Mouse (Mus musculus) neural tube, embryonic 14.5 days (tissue): Measurements from ENCODE around the gene Npy5r. TPM values are rescaled to one million over a fixed set of nuclear protein-coding genes. Genes with fewer than 3 reads are reported as not detected.

Source experiments
- ATAC-seq: fragments of 200-750 bp; cut with Nextera tagmentation; 2 replicates; pipeline ENCODE4 v1.8.0; 2017; ENCODE audit warnings: low read depth, mild to moderate bottlenecking, moderate TSS enrichment, moderate library complexity
- H3K27ac ChIP-seq: fragments of 300-500 bp; sonication (generic); 2 replicates; pipeline ENCODE4 v1.5.1; 2014; ENCODE audit warnings: low read depth, mild to moderate bottlenecking, control low read depth, low read length, moderate library complexity, mixed read lengths
- H3K27me3 ChIP-seq: fragments of 300-500 bp; sonication (generic); 2 replicates; pipeline ENCODE4 v1.6.1; 2014; ENCODE audit warnings: low read length; ENCODE audit not compliant: control insufficient read depth, insufficient read depth
- H3K36me3 ChIP-seq: fragments of 300-500 bp; sonication (generic); 2 replicates; pipeline ENCODE4 v1.6.1; 2014; ENCODE audit warnings: low read length, mixed read lengths; ENCODE audit not compliant: control insufficient read depth, insufficient read depth
- H3K4me1 ChIP-seq: fragments of 300-500 bp; sonication (generic); 2 replicates; pipeline ENCODE4 v1.6.1; 2014; ENCODE audit warnings: low read length; ENCODE audit not compliant: control insufficient read depth, insufficient read depth
- H3K4me2 ChIP-seq: fragments of 300-500 bp; sonication (generic); 2 replicates; pipeline ENCODE4 v1.6.1; 2014; ENCODE audit warnings: mild to moderate bottlenecking, low read depth, low read length, control low read depth
- H3K4me3 ChIP-seq: fragments of 300-500 bp; sonication (generic); 2 replicates; pipeline ENCODE4 v1.5.1; 2014; ENCODE audit warnings: low read depth, low read length, control low read depth, mixed read lengths
- H3K9ac ChIP-seq: fragments of 300-500 bp; sonication (generic); replicated peaks from 2 replicates; pipeline ENCODE4 v1.6.1; 2014; ENCODE audit warnings: low read depth, mild to moderate bottlenecking, control low read depth, low read length, mixed read lengths
- H3K9me3 ChIP-seq: fragments of 300-500 bp; sonication (generic); 2 replicates; pipeline ENCODE4 v1.6.1; 2016; ENCODE audit warnings: low read length; ENCODE audit not compliant: control insufficient read depth
- WGBS: fragments of 180-500 bp; shearing (Covaris S2); extraction: QIAGEN DNeasy Blood & Tissue Kit; methylation state at CpG from one replicate; pipeline ENCODE4 v1.1.7; 2014; 5-methylcytosine and 5-hydroxymethylcytosine counted together
- polyA plus RNA-seq: library from polyadenylated mRNA; unstranded; fragments of >200 nt; fragmentation: Nextera tagmentation; extraction: Ambion mirVana; gene quantifications from 2 replicates; pipeline ENCODE4 v1.2.1, GENCODE M21; 2014

Npy5r gene
- polyA plus RNA-seq, 1 experiment from 2014 or later: 4.0 TPM

GRCm38 (mm10) chr8:66690402-66690801 lies 2.5 kb upstream of the Npy5r start:
- Histone ChIP-seq H3K4me2 (no peak overlapping the region), H3K27me3 (no peaks in the 10 kb centered on the region), H3K4me1 (peaks cover 4% of the 10 kb centered on the region; the same call in 1 of the 2 replicates), H3K9ac (no peak overlapping the region), H3K27ac (no peak overlapping the region), H3K4me3 (no peak overlapping the region), H3K36me3 (no peaks in the 10 kb centered on the region), H3K9me3 (no peaks in the 10 kb centered on the region)
- ATAC-seq: peak; percentile 36; the same call in 1 of the 2 replicates
- 35% methylated on average over 5 of the region's 5 CpGs for WGBS

- H3K4me3 ChIP-seq: no peak overlapping the region
- H3K9me3 ChIP-seq: no peaks in the 10 kb centered on the region
- no peak overlapping the region for H3K9ac ChIP-seq
- no peaks in the 10 kb centered on the region for H3K27me3 ChIP-seq
- 53% methylated on average over 4 of the region's 4 CpGs for WGBS
- no peak for ATAC-seq
- H3K4me1 ChIP-seq: peaks cover 4% of the 10 kb centered on the region; the same call in 1 of the 2 replicates
- no peak overlapping the region for H3K27ac ChIP-seq
- H3K36me3 ChIP-seq: no peaks in the 10 kb centered on the region
- H3K4me2 ChIP-seq: no peak overlapping the region
Observed at GRCm38 (mm10) chr8:66688799-66689198, 871 bp upstream of the Npy5r start.

- Histone ChIP-seq H3K4me1 (peaks cover 4% of the 10 kb centered on the region; the same call in 1 of the 2 replicates), H3K9me3 (no peaks in the 10 kb centered on the region), H3K4me2 (peak overlapping the region; percentile 90), H3K27me3 (no peaks in the 10 kb centered on the region), H3K9ac (peak overlapping the region; percentile 70; the same call in 1 of the 2 replicates), H3K4me3 (peak overlapping the region; percentile 50; the same call in 1 of the 2 replicates), H3K36me3 (no peaks in the 10 kb centered on the region), H3K27ac (no peak overlapping the region)
- ATAC-seq: peak; percentile 38; the same call in 1 of the 2 replicates
- WGBS: 54% methylated on average over 6 of the region's 6 CpGs
Observed at GRCm38 (mm10) chr8:66688395-66688794, 467 bp upstream of the Npy5r start.

- H3K4me3 ChIP-seq: no peak overlapping the region
- ATAC-seq: no peak
- no peaks in the 10 kb centered on the region for H3K27me3 ChIP-seq
- no peaks in the 10 kb centered on the region for H3K4me1 ChIP-seq
- H3K27ac ChIP-seq: no peak overlapping the region
- H3K9me3 ChIP-seq: no peaks in the 10 kb centered on the region
- 91% methylated on average over 2 of the region's 2 CpGs for WGBS
- no peak overlapping the region for H3K4me2 ChIP-seq
- no peak overlapping the region for H3K9ac ChIP-seq
- H3K36me3 ChIP-seq: no peaks in the 10 kb centered on the region
Observed at GRCm38 (mm10) chr8:66681261-66681660, 6.7 kb downstream of the Npy5r start.

- WGBS: 48% methylated on average over 1 of the region's 1 CpGs
- Histone ChIP-seq H3K4me1 (no peaks in the 10 kb centered on the region), H3K27ac (no peak overlapping the region), H3K4me3 (no peak overlapping the region), H3K4me2 (no peak overlapping the region), H3K27me3 (no peaks in the 10 kb centered on the region), H3K9me3 (no peaks in the 10 kb centered on the region), H3K9ac (no peak overlapping the region), H3K36me3 (no peaks in the 10 kb centered on the region)
- ATAC-seq: no peak
Observed at GRCm38 (mm10) chr8:66630721-66631120, 57.2 kb downstream of the Npy5r start.

Other genes starting within 250 kb of the Npy5r start
- gene Tma16, start 201.6 kb downstream of the Npy5r start, polyA plus RNA-seq: 11.3 and 12.8 TPM in 2 replicates
- gene Tktl2, start 176.4 kb downstream of the Npy5r start, polyA plus RNA-seq: not detected in 2 replicates
- gene Npy1r, start 9.1 kb upstream of the Npy5r start, polyA plus RNA-seq: 15.3 and 16.1 TPM in 2 replicates
- gene Naf1, start 172.1 kb upstream of the Npy5r start, polyA plus RNA-seq: 3.5 and 4.4 TPM in 2 replicates